Mouse (Mus musculus) megakaryocyte, embryonic 14.5 days (primary cell): Measurements from ENCODE around the gene Dpp8.

ENCODE experiments used
- FLI1 ChIP-seq: IDR thresholded peaks from 2 replicates; pipeline ENCODE4 v1.6.1; 2012; ENCODE audit warnings: low read length, inconsistent platforms, mixed read lengths
- GATA1 ChIP-seq: IDR thresholded peaks from 3 replicates; pipeline ENCODE4 v1.6.1; 2012; ENCODE audit warnings: mixed read lengths, low read length, inconsistent platforms, borderline replicate concordance

DNA sequence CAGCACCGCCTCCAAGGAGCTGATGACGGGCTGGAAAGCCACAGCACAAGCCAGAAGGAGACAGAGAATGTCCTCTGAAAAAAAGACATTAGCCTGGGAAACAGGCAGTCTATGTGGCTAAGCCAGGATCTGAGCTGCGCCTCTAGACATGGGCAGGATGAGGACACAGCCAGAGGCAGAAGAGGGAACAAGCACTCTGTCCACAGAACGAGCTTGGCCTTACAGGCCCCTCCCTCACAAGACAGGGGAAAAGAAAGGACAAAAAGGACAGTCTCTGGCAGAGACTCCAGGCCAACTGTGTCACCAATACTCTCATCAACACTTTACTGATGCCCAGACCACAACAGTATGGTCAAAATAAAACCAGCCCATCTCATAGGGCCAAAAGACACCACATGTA, 30.7 kb upstream of the Dpp8 start:
- TF ChIP-seq GATA1 (no peak), FLI1 (no peak)
